Mouse (Mus musculus) left cerebral cortex, adult 2 months (tissue): ENCODE measurements around the gene Sdcbp2. TPM values are rescaled to one million over a fixed set of nuclear protein-coding genes. Genes with fewer than 3 reads are reported as not detected.
"Not testable (repeated sequence)": the region's sequence is repeated elsewhere in the genome, so short reads cannot be mapped to it uniquely, and the experiment has no call there.

Experiments
- DNase-seq, 2 experiments: peaks; one replicate each; pipeline ENCODE4 v3.0.0; 2021 to 2022; ENCODE audit warnings: low spot score in 2 of 2, mixed read lengths in 1 of 2; ENCODE audit errors: extremely low spot score in 1 of 2
- H3K27ac ChIP-seq: fragments of 200-600 bp; 2 replicates; pipeline ENCODE4 v1.8.1; 2022
- H3K4me3 ChIP-seq: fragments of 200-600 bp; 2 replicates; pipeline ENCODE4 v1.8.1; 2022
- CTCF ChIP-seq: fragments of 200-600 bp; IDR thresholded peaks from 2 replicates; pipeline ENCODE4 v1.8.1; 2022; ENCODE audit warnings: antibody characterized with exemption, mild to moderate bottlenecking, moderate library complexity
- intact Hi-C: fragments of 180-260 bp; cut with DNase I; formaldehyde crosslinking; loops from one replicate; pipeline ENCODE4 v1.15.1; 2025
- total RNA-seq, 2 experiments: library from RNA; stranded (reverse); gene quantifications; 2 replicates each; pipeline ENCODE4 v1.2.3; 2021

Sdcbp2 gene
- total RNA-seq, 2 experiments from 2014 or later, result 1.6 to 3.0 TPM

DNA sequence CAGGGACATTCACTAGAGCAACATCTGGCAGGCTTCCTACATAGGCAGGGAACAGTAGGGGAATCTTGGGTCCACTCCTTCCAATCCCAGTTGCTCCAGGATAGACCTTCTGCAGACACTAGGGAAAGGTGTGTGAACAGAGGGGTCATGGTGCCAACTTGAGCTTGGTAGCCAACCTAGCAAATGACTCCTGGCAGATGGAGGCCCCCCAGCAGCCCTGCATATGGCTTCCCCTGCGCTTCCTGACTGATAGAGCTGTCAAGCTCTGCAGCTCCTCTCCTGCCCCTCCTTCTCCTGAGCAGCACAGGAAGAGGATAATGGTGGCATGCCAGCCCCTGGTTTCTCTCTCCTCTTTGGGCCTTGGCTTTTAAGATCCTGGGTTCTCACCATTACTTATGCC is 36.0 kb downstream of the Sdcbp2 start:
- Histone ChIP-seq H3K4me3 (no peak overlapping the region), H3K27ac (peak overlapping the region; percentile 61)
- no peak for DNase-seq
- TF ChIP-seq CTCF, result no peak
- intact Hi-C loops, result no loop called here

DNA sequence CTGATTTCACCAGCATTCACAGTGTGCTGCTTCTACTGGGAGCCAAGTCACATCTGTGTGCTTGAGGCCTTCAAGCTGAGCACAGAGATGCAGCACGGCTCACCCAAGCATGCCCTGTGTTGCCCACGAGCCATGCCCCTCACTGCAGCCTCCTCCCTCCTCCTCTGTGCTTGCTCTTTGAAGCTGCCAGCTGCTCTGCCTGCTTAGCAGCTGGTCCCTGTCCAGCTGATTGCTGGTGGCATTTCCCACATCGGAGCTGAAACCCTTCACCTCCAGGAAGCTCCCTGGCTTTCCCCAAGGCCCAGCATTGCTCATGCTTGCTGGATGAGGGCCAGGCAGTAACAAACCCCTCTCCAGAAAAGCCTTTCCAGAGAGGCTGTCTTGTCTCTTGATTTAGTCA is 37.6 kb downstream of the Sdcbp2 start:
- H3K27ac ChIP-seq, result peak overlapping the region; percentile 61
- no peak for DNase-seq
- no peak for TF ChIP-seq CTCF
- intact Hi-C loops, result no loop called here
- no peak overlapping the region for H3K4me3 ChIP-seq

DNA sequence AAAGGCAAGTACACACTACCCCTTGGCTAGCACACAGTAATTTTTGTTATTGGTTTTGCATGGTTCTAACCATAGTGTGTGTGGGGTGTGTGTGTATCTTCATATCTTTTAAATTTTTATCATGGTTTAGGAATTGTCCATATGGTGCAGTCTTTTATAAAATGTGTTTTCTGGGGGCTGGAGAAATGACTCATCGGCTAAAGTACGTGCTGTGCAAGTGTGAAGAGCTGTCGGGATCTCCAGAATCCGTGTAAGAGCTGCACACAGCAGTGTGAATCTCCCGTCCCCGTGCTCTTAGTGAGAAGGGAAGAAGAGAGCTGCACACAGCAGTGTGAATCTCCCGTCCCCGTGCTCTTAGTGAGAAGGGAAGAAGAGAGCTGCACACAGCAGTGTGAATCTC is 43.4 kb downstream of the Sdcbp2 start:
- H3K4me3 ChIP-seq, DNase-seq: not testable (repeated sequence)
- intact Hi-C loops, result loop anchor here (5.0 kb wide), 1 partner anchor 103 kb away; no protein-coding TSS in a partner anchor
- peak overlapping the region; percentile 67 for H3K27ac ChIP-seq

DNA sequence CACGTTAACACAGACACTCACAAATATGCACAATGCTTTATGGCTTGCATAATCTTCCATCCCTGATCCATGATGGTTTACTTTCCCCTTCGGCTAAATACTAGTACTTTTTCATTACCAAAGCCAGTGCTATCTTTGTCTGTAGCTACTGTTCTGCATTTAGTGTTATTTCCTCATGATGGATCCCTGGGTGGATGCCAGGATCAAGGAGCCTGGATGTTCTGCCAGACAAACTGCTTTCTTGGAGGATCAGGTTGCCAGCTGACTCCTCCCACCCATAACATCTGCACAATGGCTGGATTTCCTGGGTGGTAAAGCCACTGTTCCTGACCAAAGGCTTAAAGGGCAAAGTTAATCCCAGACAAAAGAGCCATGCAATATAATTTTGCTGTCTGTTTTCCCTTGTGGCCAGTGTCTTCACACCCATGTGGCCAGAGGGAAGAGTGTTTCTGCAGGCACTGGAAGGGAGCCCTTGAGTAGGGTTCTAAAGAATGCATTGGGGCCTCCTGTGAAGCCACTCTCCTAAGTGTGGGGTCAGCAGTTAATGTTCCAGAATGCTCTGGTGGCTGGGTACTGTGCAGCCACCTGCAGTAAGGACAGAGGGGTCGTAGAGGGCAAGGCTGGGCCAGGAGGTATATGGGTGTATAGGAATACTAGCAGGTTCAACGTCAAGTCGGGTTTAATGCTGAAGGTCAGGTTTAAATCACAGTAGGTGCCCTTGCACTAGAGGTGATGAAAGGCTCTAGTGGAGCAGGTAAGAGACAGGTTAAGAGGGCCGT is 44.3 kb downstream of the Sdcbp2 start:
- DNase-seq, result no peak
- intact Hi-C loops, result loop anchor here (1.0 to 5.0 kb wide), 2 partner anchors 14 to 104 kb away; no protein-coding TSS in a partner anchor
- no peak overlapping the region for H3K4me3 ChIP-seq
- TF ChIP-seq CTCF, result no peak
- H3K27ac ChIP-seq, result peak overlapping the region; percentile 82

DNA sequence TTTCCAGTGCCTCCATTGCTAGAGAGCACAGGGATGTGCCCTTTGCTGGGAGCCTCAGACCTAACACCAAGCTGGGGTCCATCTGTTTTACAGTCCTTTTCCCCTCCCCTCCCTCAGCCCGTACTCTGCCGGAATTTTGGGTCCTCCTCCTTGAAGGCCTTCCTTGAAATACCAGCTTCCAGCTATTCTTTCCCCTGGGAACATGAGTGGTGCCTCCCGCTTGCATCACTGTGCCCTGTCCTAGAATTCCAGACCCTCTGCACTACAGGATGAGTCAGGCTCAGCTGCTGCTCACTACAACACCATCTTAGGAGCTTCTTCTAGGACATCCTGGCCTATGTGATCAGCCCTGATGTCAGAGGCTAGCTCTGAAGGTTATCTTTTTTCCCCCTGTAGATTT is 51.4 kb downstream of the Sdcbp2 start:
- peak in 1 of 2 experiments; percentile 10 for DNase-seq
- TF ChIP-seq CTCF, result no peak
- intact Hi-C loops, result no loop called here
- Histone ChIP-seq H3K27ac (no peak overlapping the region), H3K4me3 (no peak overlapping the region)

DNA sequence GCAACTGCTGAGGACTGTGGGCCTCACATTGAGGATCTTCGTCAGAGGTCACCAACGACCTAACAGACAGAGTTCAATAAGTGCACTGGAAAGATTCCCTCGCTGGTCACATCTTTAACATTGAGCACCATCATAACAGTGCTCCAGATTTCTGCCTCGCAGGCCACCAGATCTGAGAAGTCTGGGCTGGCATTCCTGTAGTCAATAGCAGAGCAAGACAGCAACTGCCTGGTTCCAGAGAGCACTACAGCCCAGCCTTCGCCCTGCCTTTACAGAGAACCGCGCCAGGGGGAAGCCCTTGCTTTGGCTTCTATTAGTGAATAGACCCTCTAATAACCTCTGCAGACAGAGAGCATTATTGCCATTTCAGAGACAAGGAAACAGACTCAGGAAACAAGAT is 53.9 kb downstream of the Sdcbp2 start:
- TF ChIP-seq CTCF, result no peak
- intact Hi-C loops, result no loop called here
- Histone ChIP-seq H3K4me3 (no peak overlapping the region), H3K27ac (no peak overlapping the region)
- peak in 1 of 2 experiments; percentile 7 for DNase-seq

DNA sequence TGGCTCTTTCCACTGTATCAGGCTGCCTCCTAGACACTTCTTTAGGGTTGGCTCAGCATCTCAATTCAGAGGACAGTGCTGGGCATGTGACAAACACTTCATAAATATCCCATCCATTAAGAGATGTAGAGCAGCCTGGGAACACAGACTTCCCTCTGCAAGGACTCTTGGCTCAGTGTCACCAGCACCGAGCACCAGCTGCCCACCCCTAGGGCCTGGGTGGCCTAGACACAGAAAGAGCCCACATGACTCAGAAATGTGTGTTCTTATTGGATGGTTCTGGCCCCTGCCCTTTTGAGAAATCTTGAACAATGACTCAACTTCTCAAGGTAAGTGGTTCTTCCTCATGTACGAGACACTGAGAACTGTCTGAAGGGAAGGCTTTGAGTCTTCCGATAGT is 55.6 kb downstream of the Sdcbp2 start:
- Histone ChIP-seq H3K27ac (peak overlapping the region; percentile 99; the same call in 1 of the 2 replicates), H3K4me3 (no peak overlapping the region; the same call in 1 of the 2 replicates)
- intact Hi-C loops, result no loop called here
- TF ChIP-seq CTCF, result no peak
- peak in 1 of 2 experiments; percentile 10 for DNase-seq

DNA sequence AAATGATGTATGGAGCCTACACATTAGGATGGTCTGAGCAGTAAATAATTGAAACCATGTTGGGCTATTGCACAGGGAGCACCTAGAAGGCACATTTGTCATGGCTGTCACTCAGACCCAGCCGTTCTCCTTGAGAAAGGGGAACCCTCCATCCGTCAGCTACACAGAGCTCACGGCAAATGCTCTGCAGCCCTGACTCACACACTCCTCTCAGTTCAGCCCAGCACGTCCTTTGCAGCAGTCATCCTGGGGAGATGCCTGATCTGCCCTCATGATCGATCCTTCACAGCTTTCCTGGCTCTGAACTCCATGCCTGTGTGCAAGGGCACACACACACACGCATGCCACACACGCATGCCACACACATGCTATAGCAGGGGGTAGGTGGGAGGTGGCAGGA is 56.9 kb downstream of the Sdcbp2 start:
- peak in 1 of 2 experiments; percentile 29 for DNase-seq
- TF ChIP-seq CTCF, result no peak
- intact Hi-C loops, result no loop called here
- Histone ChIP-seq H3K4me3 (peak overlapping the region; percentile 100), H3K27ac (peak overlapping the region; percentile 99)

DNA sequence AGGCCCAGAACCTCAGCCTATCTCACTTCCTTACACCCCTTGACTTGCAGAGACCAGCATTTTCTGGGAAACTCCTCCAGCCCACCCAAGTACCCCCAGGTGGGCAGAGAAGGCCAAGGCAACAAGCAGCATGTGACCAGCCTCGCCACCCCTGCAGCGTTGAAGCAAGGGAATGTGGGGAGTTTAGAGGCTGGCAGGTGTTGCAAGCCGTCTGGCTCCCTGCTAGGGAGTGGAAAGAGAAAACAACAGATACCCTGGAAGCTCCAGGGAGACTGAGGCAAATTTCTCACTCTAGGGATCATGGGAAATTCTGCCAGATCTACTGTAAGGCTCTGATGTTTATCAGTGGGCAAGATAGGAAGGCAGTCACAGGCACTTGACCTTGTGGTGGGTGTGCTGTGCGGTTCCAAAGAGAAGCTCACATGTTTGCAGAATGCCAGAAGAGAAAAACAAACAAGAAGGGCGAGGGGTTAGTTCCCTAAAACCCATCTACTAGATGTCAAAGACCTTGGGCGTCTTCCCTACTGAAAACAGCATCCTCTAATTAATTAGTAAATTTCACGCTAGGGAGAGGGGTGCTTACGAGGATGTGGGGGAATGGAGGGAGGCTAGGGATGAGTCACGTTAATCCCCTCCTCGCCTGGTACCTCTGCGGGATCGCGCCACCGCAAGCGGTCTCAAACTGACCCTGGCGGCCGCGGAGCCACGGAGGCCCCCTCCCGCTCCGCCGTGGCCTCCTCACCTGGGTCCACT is 59.2 kb downstream of the Sdcbp2 start:
- DNase-seq, result peak in 1 of 2 experiments; percentile 38
- intact Hi-C loops, result loop anchor here (1.0 to 5.0 kb wide), 5 partner anchors 27 to 89 kb away; partner anchors contain the start of genes Fkbp1a and Tmem74b
- Histone ChIP-seq H3K27ac (peak overlapping the region; percentile 99), H3K4me3 (peak overlapping the region; percentile 100)
- no peak for TF ChIP-seq CTCF

DNA sequence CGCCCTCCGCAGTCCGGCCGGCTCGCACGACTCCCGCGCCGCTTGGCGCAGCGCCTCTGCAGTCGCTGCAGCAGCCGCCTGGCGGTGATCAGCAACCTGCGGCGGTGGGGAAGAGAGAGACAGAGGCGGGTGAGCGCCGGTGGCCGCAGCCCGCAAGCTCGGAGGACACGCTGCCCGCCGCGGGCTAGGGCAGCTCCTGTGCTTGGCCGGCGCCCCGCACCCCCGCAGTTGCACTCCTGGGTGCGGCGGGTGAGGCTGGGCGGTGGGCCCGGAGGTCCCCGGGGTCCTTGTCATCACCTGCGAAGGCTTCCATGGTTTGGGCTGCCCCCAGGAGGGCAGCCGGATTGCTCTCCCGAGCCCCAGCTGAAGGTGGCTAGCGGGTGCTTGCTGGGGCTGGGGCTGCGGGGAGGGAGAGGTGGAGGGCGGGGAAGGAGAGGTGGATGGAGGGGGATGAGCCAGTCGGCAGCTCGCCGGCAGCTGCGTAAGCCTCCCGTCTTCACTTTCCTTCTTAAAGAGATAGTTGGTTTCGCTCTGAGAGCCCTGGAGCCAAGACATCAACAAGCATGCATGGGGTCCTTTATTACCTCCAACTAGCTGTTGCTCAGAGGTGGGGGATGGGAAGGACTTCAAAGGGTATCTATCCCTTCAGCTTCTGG is 59.9 kb downstream of the Sdcbp2 start, which contains the start of gene Snph:
Gene Snph (minus strand): TSS at position 435 of the 656 bp plus-strand sequence.
- H3K27ac ChIP-seq, result peak within 1 kb of the TSS; percentile 99
- DNase-seq, result peak; percentile 74 to 83
- peak within 1 kb of the TSS; percentile 100 for H3K4me3 ChIP-seq
- TF ChIP-seq CTCF, result peak; percentile 61
- intact Hi-C loops, result loop anchor here (1.0 to 5.0 kb wide), 4 partner anchors 27 to 85 kb away; partner anchors contain the start of gene Tmem74b

DNA sequence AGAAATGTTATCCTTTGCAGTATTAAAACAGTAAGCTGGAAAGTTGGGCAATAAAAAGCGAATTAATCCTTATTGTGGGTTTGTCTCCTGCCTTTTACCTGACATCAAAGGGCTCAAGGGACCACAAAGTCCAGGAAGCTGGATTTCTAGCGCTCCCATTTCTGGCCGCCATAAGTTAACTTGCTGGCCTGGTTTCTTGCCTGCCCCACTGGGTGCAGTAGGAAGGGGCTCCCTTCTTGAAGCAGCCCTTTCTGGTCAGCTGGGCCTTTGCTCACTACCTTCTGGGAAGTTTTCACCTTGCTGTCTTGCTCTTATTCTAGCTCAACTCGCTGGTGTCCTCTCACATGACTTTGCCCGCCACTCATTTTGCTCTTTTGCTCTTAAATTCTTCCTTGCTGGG is 60.6 kb downstream of the Sdcbp2 start:
- H3K27ac ChIP-seq, result no peak overlapping the region; the same call in 1 of the 2 replicates
- intact Hi-C loops, result loop anchor here (1.0 to 5.0 kb wide), 4 partner anchors 28 to 84 kb away; partner anchors contain the start of gene Tmem74b
- no peak for DNase-seq
- TF ChIP-seq CTCF, result no peak
- peak overlapping the region; percentile 100 for H3K4me3 ChIP-seq
